Comparison of ENCODE assay signal across 20 mouse cellular contexts in the genomic region with DNA sequence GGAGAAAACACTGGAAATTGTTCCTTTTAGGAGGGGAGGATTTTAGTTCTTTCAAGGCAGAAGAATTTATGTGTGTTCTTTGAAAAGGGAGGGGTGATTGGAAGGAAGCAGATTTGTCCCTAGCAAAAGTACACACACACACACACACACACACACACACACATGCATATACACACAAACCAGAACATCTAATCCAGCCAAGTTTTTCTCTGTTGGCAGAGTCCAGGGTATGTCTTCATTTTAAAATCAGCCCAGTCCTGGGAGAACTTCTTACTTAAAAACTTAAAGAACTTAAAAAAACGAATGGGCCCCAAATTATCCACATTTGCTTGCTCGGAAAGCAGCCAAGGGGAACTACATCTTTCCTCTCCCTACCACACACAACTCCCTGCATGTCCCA.
DNase-seq lines count a peak whose midpoint lies in the region; ATAC-seq and TF ChIP-seq lines count a peak whose summit lies in the region.
"Had no signal": no experiment of that assay in that cellular context is flagged by ENCODE, and none has a peak within 500 bp of the region (broad histone marks: within the 10 kb centered on the region; RNA-seq: fewer than 3 reads in every experiment).

No protein-coding gene starts in this region.

- no peak overlapping the region for H3K9ac ChIP-seq in limb, embryonic 13.5 days
- no peak overlapping the region; the same call in 1 of the 2 replicates for H3K9ac ChIP-seq in embryonic facial prominence, embryonic 14.5 days (ENCODE audit: low read depth, low read length)
- H3K9ac ChIP-seq in stomach, postnatal 0 days (ENCODE audit: low read length): no peak overlapping the region
- no peak overlapping the region for H3K9ac ChIP-seq in liver, embryonic 12.5 days
- H3K9ac ChIP-seq: embryonic facial prominence, embryonic 12.5 days; heart, embryonic 13.5 days; hindbrain, embryonic 12.5 days had no signal

- ATAC-seq in limb, embryonic 13.5 days (ENCODE audit: low FRiP score, low read depth): no peak
- 0 out of 2 replicates have a peak, but pooled peaks have one; percentile 9 for ATAC-seq in embryonic facial prominence, embryonic 14.5 days (ENCODE audit: low read depth)
- ATAC-seq in stomach, postnatal 0 days (ENCODE audit: low FRiP score, low TSS enrichment): 0 out of 2 replicates have a peak, but pooled peaks have one; percentile 53
- ATAC-seq in liver, embryonic 12.5 days: no peak
- ATAC-seq: forebrain, embryonic 14.5 days had no signal

- H3K27ac ChIP-seq in limb, embryonic 13.5 days: 0 out of 2 replicates have a peak overlapping the region, but pooled peaks have one; percentile 39
- H3K27ac ChIP-seq in limb, embryonic 10.5 days: no peak overlapping the region
- peak overlapping the region; percentile 58 for H3K27ac ChIP-seq in embryonic facial prominence, embryonic 14.5 days (replicated peaks; ENCODE audit: low read depth, low read length)
- no peak overlapping the region; the same call in 1 of the 2 replicates for H3K27ac ChIP-seq in stomach, postnatal 0 days (replicated peaks)
- no peak overlapping the region for H3K27ac ChIP-seq in liver, embryonic 12.5 days
- H3K27ac ChIP-seq: embryonic facial prominence, embryonic 12.5 days; forebrain, embryonic 10.5 days; heart, embryonic 13.5 days; hindbrain, embryonic 12.5 days had no signal

- H3K9me3 ChIP-seq in limb, embryonic 13.5 days: no peaks in the 10 kb centered on the region
- no peaks in the 10 kb centered on the region for H3K9me3 ChIP-seq in limb, embryonic 10.5 days (replicated peaks)
- H3K9me3 ChIP-seq in embryonic facial prominence, embryonic 14.5 days (ENCODE audit: control insufficient read depth, low read length): no peaks in the 10 kb centered on the region
- H3K9me3 ChIP-seq in stomach, postnatal 0 days (ENCODE audit: control insufficient read depth, low read length): no peaks in the 10 kb centered on the region
- H3K9me3 ChIP-seq in liver, embryonic 12.5 days (replicated peaks): no peaks in the 10 kb centered on the region
- H3K9me3 ChIP-seq: embryonic facial prominence, embryonic 12.5 days; forebrain, embryonic 10.5 days; heart, embryonic 13.5 days; hindbrain, embryonic 12.5 days had no signal

- no peaks in the 10 kb centered on the region for H3K36me3 ChIP-seq in limb, embryonic 13.5 days
- H3K36me3 ChIP-seq in limb, embryonic 10.5 days: no peaks in the 10 kb centered on the region
- no peaks in the 10 kb centered on the region for H3K36me3 ChIP-seq in embryonic facial prominence, embryonic 14.5 days (ENCODE audit: control insufficient read depth, insufficient read depth, low read length)
- no peaks in the 10 kb centered on the region for H3K36me3 ChIP-seq in stomach, postnatal 0 days (ENCODE audit: control insufficient read depth, insufficient read depth, low read length)
- H3K36me3 ChIP-seq in liver, embryonic 12.5 days: no peaks in the 10 kb centered on the region
- H3K36me3 ChIP-seq: embryonic facial prominence, embryonic 12.5 days; forebrain, embryonic 10.5 days; heart, embryonic 13.5 days; hindbrain, embryonic 12.5 days had no signal

- WGBS in limb, embryonic 13.5 days: 65% methylated on average over 2 of the region's 2 CpGs
- 82% methylated on average over 2 of the region's 2 CpGs for WGBS in limb, embryonic 10.5 days
- 43% methylated on average over 2 of the region's 2 CpGs for WGBS in embryonic facial prominence, embryonic 14.5 days
- WGBS in stomach, postnatal 0 days: 36% methylated on average over 2 of the region's 2 CpGs
- WGBS in liver, embryonic 12.5 days (ENCODE audit: insufficient replicate concordance): 61% methylated on average over 2 of the region's 2 CpGs

- H3K4me3 ChIP-seq in limb, embryonic 13.5 days: no peak overlapping the region
- H3K4me3 ChIP-seq in limb, embryonic 10.5 days: no peak overlapping the region
- no peak overlapping the region for H3K4me3 ChIP-seq in embryonic facial prominence, embryonic 14.5 days (ENCODE audit: low read depth, low read length)
- no peak overlapping the region for H3K4me3 ChIP-seq in stomach, postnatal 0 days (ENCODE audit: low read depth, low read length)
- no peak overlapping the region for H3K4me3 ChIP-seq in liver, embryonic 12.5 days
- H3K4me3 ChIP-seq: embryonic facial prominence, embryonic 12.5 days; erythroblast, embryonic 14.5 days; forebrain, embryonic 10.5 days; heart, embryonic 13.5 days; hindbrain, embryonic 12.5 days had no signal

- no peak for DNase-seq in limb, embryonic 10.5 days (ENCODE audit: low spot score)
- DNase-seq in urinary bladder, postnatal 36 days (ENCODE audit: low spot score in 2 of 2): peak; percentile 1 to 6
- DNase-seq in urinary bladder, postnatal 25 days (ENCODE audit: low spot score): no peak
- peak; percentile 70 for DNase-seq in embryonic facial prominence, embryonic 14.5 days (ENCODE audit: low spot score)
- no peak for DNase-seq in stomach, postnatal 0 days (ENCODE audit: low spot score)
- DNase-seq in right cerebral cortex, postnatal 10 days (ENCODE audit: low spot score in 2 of 2): no peak
- DNase-seq: adrenal gland, adult 8-10 months; adrenal gland, postnatal 36 days; cerebellum, adult 2 months; embryo, embryonic 11 days; gastrocnemius, postnatal 14 days; heart, postnatal 4 days had no signal

- TF ChIP-seq EP300 in stomach, postnatal 0 days (optimal IDR thresholded peaks at IDR 0.05): no peak

- H3K27me3 ChIP-seq in limb, embryonic 13.5 days: no peaks in the 10 kb centered on the region
- no peaks in the 10 kb centered on the region for H3K27me3 ChIP-seq in limb, embryonic 10.5 days (ENCODE audit: low read depth, poor library complexity, severe bottlenecking)
- H3K27me3 ChIP-seq in embryonic facial prominence, embryonic 14.5 days (replicated peaks; ENCODE audit: control insufficient read depth, insufficient read depth, low read length): no peaks in the 10 kb centered on the region
- no peaks in the 10 kb centered on the region for H3K27me3 ChIP-seq in stomach, postnatal 0 days (ENCODE audit: control insufficient read depth, insufficient read depth, low read length)
- no peaks in the 10 kb centered on the region for H3K27me3 ChIP-seq in liver, embryonic 12.5 days (replicated peaks)
- H3K27me3 ChIP-seq: embryonic facial prominence, embryonic 12.5 days; heart, embryonic 13.5 days; hindbrain, embryonic 12.5 days had no signal

- H3K4me2 ChIP-seq in limb, embryonic 13.5 days (replicated peaks): no peak overlapping the region
- H3K4me2 ChIP-seq in embryonic facial prominence, embryonic 14.5 days (ENCODE audit: low read depth, low read length): no peak overlapping the region
- H3K4me2 ChIP-seq in stomach, postnatal 0 days (replicated peaks; ENCODE audit: low read depth): no peak overlapping the region
- H3K4me2 ChIP-seq in liver, embryonic 12.5 days: no peak overlapping the region
- H3K4me2 ChIP-seq: embryonic facial prominence, embryonic 12.5 days; heart, embryonic 13.5 days; hindbrain, embryonic 12.5 days had no signal

- peaks cover 17% of the 10 kb centered on the region for H3K4me1 ChIP-seq in limb, embryonic 13.5 days
- H3K4me1 ChIP-seq in limb, embryonic 10.5 days: no peaks in the 10 kb centered on the region
- peaks cover 10% of the 10 kb centered on the region; the same call in 1 of the 2 replicates for H3K4me1 ChIP-seq in embryonic facial prominence, embryonic 14.5 days (ENCODE audit: control insufficient read depth, insufficient read depth, low read length)
- no peaks in the 10 kb centered on the region for H3K4me1 ChIP-seq in stomach, postnatal 0 days (replicated peaks; ENCODE audit: control insufficient read depth, insufficient read depth)
- H3K4me1 ChIP-seq in liver, embryonic 12.5 days: no peaks in the 10 kb centered on the region
- H3K4me1 ChIP-seq: heart, embryonic 13.5 days had no signal

- no peak for TF ChIP-seq CTCF in stomach, postnatal 0 days (IDR thresholded peaks at IDR 0.05; ENCODE audit: low read depth)

Comparison
In these comparisons a context has a peak if more than half of its experiments do, and no peak if none do; other contexts are left out.
1. H3K27ac ChIP-seq: peak in limb, embryonic 13.5 days (single experiment) and embryonic facial prominence, embryonic 14.5 days (single experiment); none in limb, embryonic 10.5 days (single experiment), stomach, postnatal 0 days (single experiment) and liver, embryonic 12.5 days (single experiment).
2. DNase-seq: peak in urinary bladder, postnatal 36 days (2 of 2) and embryonic facial prominence, embryonic 14.5 days (single experiment); none in limb, embryonic 10.5 days (single experiment), urinary bladder, postnatal 25 days (single experiment), stomach, postnatal 0 days (single experiment) and right cerebral cortex, postnatal 10 days (0 of 2).
3. ATAC-seq: peak in embryonic facial prominence, embryonic 14.5 days (single experiment) and stomach, postnatal 0 days (single experiment); none in limb, embryonic 13.5 days (single experiment) and liver, embryonic 12.5 days (single experiment).